Mouse (Mus musculus) myocyte (in vitro differentiated cells): ENCODE data around the gene Hs2st1.

Source experiments
- MYOG ChIP-seq, 3 experiments: IDR thresholded peaks; one replicate each; pipeline ENCODE4 v1.6.1; 2011; ENCODE audit warnings: control low read depth in 2 of 3, low read depth in 2 of 3, mild to moderate bottlenecking in 2 of 3; ENCODE audit not compliant: insufficient read length in 2 of 3, control insufficient read depth in 1 of 3, insufficient read depth in 1 of 3
- POLR2A ChIP-seq: IDR thresholded peaks from one replicate; pipeline ENCODE4 v1.6.1; 2011; ENCODE audit warnings: low read depth, mild to moderate bottlenecking, control low read depth, moderate library complexity; ENCODE audit not compliant: insufficient read length
- POLR2AphosphoS2 ChIP-seq: IDR thresholded peaks from one replicate; pipeline ENCODE4 v1.6.1; 2011; ENCODE audit warnings: low read depth, control low read depth; ENCODE audit not compliant: insufficient read length
- SRF ChIP-seq: IDR thresholded peaks from one replicate; pipeline ENCODE4 v1.6.1; 2011; ENCODE audit warnings: low read depth; ENCODE audit not compliant: control insufficient read depth, insufficient read length
- TCF12 ChIP-seq: IDR thresholded peaks from one replicate; pipeline ENCODE4 v1.6.1; 2011; ENCODE audit warnings: mild to moderate bottlenecking, control low read depth; ENCODE audit not compliant: poor library complexity, insufficient read depth, severe bottlenecking
- USF1 ChIP-seq: IDR thresholded peaks from one replicate; pipeline ENCODE4 v1.6.1; 2011; ENCODE audit warnings: low read depth, mild to moderate bottlenecking, control low read depth, moderate library complexity

- TF ChIP-seq TCF12 (no peak), POLR2A (no peak), SRF (no peak), POLR2AphosphoS2 (no peak), USF1 (no peak), MYOG (IDR thresholded peaks at IDR 0.05; ENCODE audit: control insufficient read depth in 1 of 3, insufficient read depth in 1 of 3, insufficient read length in 2 of 3, low read depth in 2 of 3) (no peak)
Measured at GRCm38 (mm10) chr3:144459285-144459697, 110.7 kb downstream of the Hs2st1 start.
